Mouse (Mus musculus) E14TG2a.4 (cell line): ENCODE results near the gene Gm20388.

Experiments used
- CTCF ChIP-seq: conservative IDR thresholded peaks from 2 replicates; pipeline ENCODE4 v1.5.1; 2014; ENCODE audit warnings: low read length
- NANOG ChIP-seq: IDR thresholded peaks from 2 replicates; pipeline ENCODE4 v1.6.1; 2014; ENCODE audit warnings: borderline replicate concordance, low read length, mixed read lengths
- POU5F1 ChIP-seq: IDR thresholded peaks from 2 replicates; pipeline ENCODE4 v1.6.1; 2014; ENCODE audit warnings: low read length, borderline replicate concordance

DNA sequence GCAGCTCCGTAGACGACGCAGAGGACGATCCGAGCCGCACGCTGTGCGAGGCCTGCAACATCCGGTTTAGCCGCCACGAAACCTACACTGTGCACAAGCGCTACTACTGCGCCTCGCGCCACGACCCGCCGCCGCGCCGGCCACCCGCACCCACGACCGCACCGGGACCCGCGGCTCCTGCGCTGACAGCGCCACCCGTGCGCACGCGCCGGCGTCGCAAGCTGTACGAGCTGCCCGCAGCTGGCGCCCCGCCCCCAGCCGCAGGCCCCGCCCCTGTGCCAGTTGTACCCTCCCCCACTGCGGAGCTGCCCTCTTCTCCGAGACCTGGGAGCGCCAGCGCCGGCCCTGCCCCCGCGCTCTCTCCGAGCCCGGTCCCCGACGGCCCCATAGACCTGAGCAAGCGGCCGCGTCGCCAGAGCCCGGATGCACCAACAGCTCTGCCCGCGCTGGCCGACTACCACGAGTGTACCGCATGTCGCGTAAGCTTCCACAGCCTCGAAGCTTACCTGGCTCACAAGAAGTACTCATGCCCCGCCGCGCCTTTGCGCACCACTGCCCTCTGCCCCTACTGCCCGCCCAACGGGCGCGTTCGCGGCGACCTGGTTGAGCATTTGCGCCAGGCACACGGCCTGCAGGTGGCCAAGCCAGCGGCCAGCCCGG is 2425.7 kb downstream of the Gm20388 start:
- no peak for TF ChIP-seq CTCF
- no peak for TF ChIP-seq NANOG
- no peak for TF ChIP-seq POU5F1
